Mouse (Mus musculus): ENCODE results near the gene Bicc1.

- TF ChIP-seq CTCF (conservative IDR thresholded peaks at IDR 0.05; ENCODE audit: low read length) (no peak), POU5F1 (IDR thresholded peaks at IDR 0.05; ENCODE audit: borderline replicate concordance, low read length) (no peak), NANOG (IDR thresholded peaks at IDR 0.05; ENCODE audit: borderline replicate concordance, low read length) (no peak)
Measured at GRCm38 (mm10) chr10:70939751-70940150, 219.7 kb downstream of the Bicc1 start.

Measured in E14TG2a.4 (cell line).